Mouse (Mus musculus) MEL (cell line): ENCODE results near the gene Lurap1. TPM values are rescaled to one million over a fixed set of nuclear protein-coding genes. Genes with fewer than 3 reads are reported as not detected.

Experiments used
- DNase-seq: peaks from one replicate; pipeline ENCODE4 v3.0.0; 2011; ENCODE audit warnings: low read depth, low spot score
- H3K27ac ChIP-seq: 2 replicates; pipeline ENCODE4 v1.5.1; 2012; ENCODE audit warnings: low read depth, mild to moderate bottlenecking, control low read depth, low read length, moderate library complexity; ENCODE audit not compliant: control insufficient read depth
- H3K27me3 ChIP-seq, 2 experiments: fragments of 150-350 bp in 1 of 2; sonication (generic) in 1 of 2; 2 replicates each; pipeline ENCODE4 v1.6.1; 2012; ENCODE audit warnings: low read length in 2 of 2, mild to moderate bottlenecking in 2 of 2, improper control_type of control experiment in 1 of 2, moderate library complexity in 1 of 2; ENCODE audit not compliant: insufficient read depth in 2 of 2, control insufficient read depth in 1 of 2
- H3K36me3 ChIP-seq, 2 experiments: 2 replicates each; pipeline ENCODE4 v1.6.1; 2012 to 2014; ENCODE audit warnings: low read length in 2 of 2, improper control_type of control experiment in 1 of 2, inconsistent platforms in 1 of 2, mild to moderate bottlenecking in 1 of 2; ENCODE audit not compliant: insufficient read depth in 2 of 2, control insufficient read depth in 1 of 2
- H3K4me1 ChIP-seq, 2 experiments: fragments of 150-350 bp in 1 of 2; sonication (generic) in 1 of 2; 2 replicates each; pipeline ENCODE4 v1.6.1; 2012; ENCODE audit warnings: low read length in 2 of 2, improper control_type of control experiment in 1 of 2, mild to moderate bottlenecking in 1 of 2; ENCODE audit not compliant: insufficient read depth in 2 of 2, control insufficient read depth in 1 of 2
- H3K4me3 ChIP-seq, 2 experiments: fragments of 150-350 bp in 1 of 2; sonication (generic) in 1 of 2; 2 replicates each; pipeline ENCODE4 v1.5.1; 2012; ENCODE audit warnings: low read depth in 2 of 2, low read length in 2 of 2, mild to moderate bottlenecking in 2 of 2, moderate library complexity in 2 of 2, control low read depth in 1 of 2, improper control_type of control experiment in 1 of 2; ENCODE audit not compliant: control insufficient read depth in 1 of 2, insufficient read depth in 1 of 2
- H3K79me2 ChIP-seq: 2 replicates; pipeline ENCODE4 v1.6.1; 2012; ENCODE audit warnings: mild to moderate bottlenecking, low read length, moderate library complexity; ENCODE audit not compliant: control insufficient read depth, poor library complexity, insufficient read depth
- H3K9ac ChIP-seq: 2 replicates; pipeline ENCODE4 v1.6.1; 2012; ENCODE audit warnings: low read depth, mild to moderate bottlenecking, control low read depth, low read length, moderate library complexity; ENCODE audit not compliant: control insufficient read depth, poor library complexity, severe bottlenecking
- H3K9me3 ChIP-seq: fragments of 150-350 bp; sonication (generic); replicated peaks from 2 replicates; pipeline ENCODE4 v1.6.1; 2012; ENCODE audit warnings: mild to moderate bottlenecking, low read length, improper control_type of control experiment, moderate library complexity; ENCODE audit not compliant: insufficient read depth
- CHD1 ChIP-seq: IDR thresholded peaks from 2 replicates; pipeline ENCODE4 v1.6.1; 2012; ENCODE audit warnings: low read depth, mild to moderate bottlenecking, inconsistent platforms, low read length, improper control_type of control experiment
- CHD2 ChIP-seq: IDR thresholded peaks from 2 replicates; pipeline ENCODE4 v1.6.1; 2011; ENCODE audit warnings: low read length, improper control_type of control experiment
- ELF1 ChIP-seq: IDR thresholded peaks from 2 replicates; pipeline ENCODE4 v1.6.1; 2014; ENCODE audit warnings: low read depth, mild to moderate bottlenecking, inconsistent platforms, low read length, improper control_type of control experiment, moderate library complexity
- EP300 ChIP-seq, 2 experiments: IDR thresholded peaks; 2 replicates each; pipeline ENCODE4 v1.6.1; 2011; ENCODE audit warnings: improper control_type of control experiment in 2 of 2, low read length in 2 of 2, low read depth in 1 of 2, mild to moderate bottlenecking in 1 of 2
- GABPA ChIP-seq: IDR thresholded peaks from 2 replicates; pipeline ENCODE4 v1.6.1; 2012; ENCODE audit warnings: low read depth, mild to moderate bottlenecking, inconsistent platforms, low read length, improper control_type of control experiment, moderate library complexity
- GATA1 ChIP-seq: IDR thresholded peaks from 2 replicates; pipeline ENCODE4 v1.6.1; 2011; ENCODE audit warnings: low read depth, low read length, improper control_type of control experiment
- HCFC1 ChIP-seq: IDR thresholded peaks from 2 replicates; pipeline ENCODE4 v1.6.1; 2012; ENCODE audit warnings: low read depth, mild to moderate bottlenecking, inconsistent platforms, low read length, improper control_type of control experiment, moderate library complexity
- MAFK ChIP-seq: IDR thresholded peaks from 2 replicates; pipeline ENCODE4 v1.6.1; 2011; ENCODE audit warnings: low read depth, mild to moderate bottlenecking, low read length, improper control_type of control experiment, borderline replicate concordance
- MAX ChIP-seq: IDR thresholded peaks from 2 replicates; pipeline ENCODE4 v1.6.1; 2011; ENCODE audit warnings: low read length, improper control_type of control experiment
- MYB ChIP-seq: IDR thresholded peaks from 2 replicates; pipeline ENCODE4 v1.6.1; 2011; ENCODE audit warnings: mild to moderate bottlenecking, low read depth, low read length, improper control_type of control experiment
- NELFE ChIP-seq: IDR thresholded peaks from 2 replicates; pipeline ENCODE4 v1.6.1; 2011; ENCODE audit warnings: low read depth, low read length, improper control_type of control experiment
- POLR2AphosphoS2 ChIP-seq: IDR thresholded peaks from 2 replicates; pipeline ENCODE4 v1.6.1; 2011; ENCODE audit warnings: low read length, improper control_type of control experiment
- POLR2AphosphoS5 ChIP-seq: IDR thresholded peaks from 2 replicates; pipeline ENCODE4 v1.6.1; 2012; ENCODE audit warnings: low read depth, borderline replicate concordance, mild to moderate bottlenecking, inconsistent platforms, low read length, moderate library complexity, mixed read lengths
- RAD21 ChIP-seq: IDR thresholded peaks from 2 replicates; pipeline ENCODE4 v1.6.1; 2011; ENCODE audit warnings: mild to moderate bottlenecking, low read depth, low read length, improper control_type of control experiment
- RCOR1 ChIP-seq: IDR thresholded peaks from 2 replicates; pipeline ENCODE4 v1.6.1; 2012; ENCODE audit warnings: low read depth, mild to moderate bottlenecking, inconsistent platforms, low read length, improper control_type of control experiment
- SIN3A ChIP-seq: IDR thresholded peaks from 2 replicates; pipeline ENCODE4 v1.6.1; 2012; ENCODE audit warnings: low read length, improper control_type of control experiment, inconsistent platforms
- TBP ChIP-seq: IDR thresholded peaks from 2 replicates; pipeline ENCODE4 v1.8.0; 2011; ENCODE audit warnings: low read depth, low read length, improper control_type of control experiment
- TCF12 ChIP-seq: IDR thresholded peaks from 2 replicates; pipeline ENCODE4 v1.6.1; 2014; ENCODE audit warnings: low read depth, mild to moderate bottlenecking, inconsistent platforms, low read length, improper control_type of control experiment, moderate library complexity
- UBTF ChIP-seq: IDR thresholded peaks from 2 replicates; pipeline ENCODE4 v1.6.1; 2012; ENCODE audit warnings: low read depth, mild to moderate bottlenecking, inconsistent platforms, low read length, improper control_type of control experiment, moderate library complexity, borderline replicate concordance; ENCODE audit not compliant: insufficient read depth
- ZC3H11A ChIP-seq: IDR thresholded peaks from 2 replicates; pipeline ENCODE4 v1.6.1; 2012; ENCODE audit warnings: low read depth, mild to moderate bottlenecking, inconsistent platforms, low read length, improper control_type of control experiment
- ZKSCAN1 ChIP-seq: IDR thresholded peaks from 2 replicates; pipeline ENCODE4 v1.6.1; 2012; ENCODE audit warnings: low read depth, mild to moderate bottlenecking, inconsistent platforms, low read length, improper control_type of control experiment, moderate library complexity
- ZMIZ1 ChIP-seq: IDR thresholded peaks from 2 replicates; pipeline ENCODE4 v1.6.1; 2012; ENCODE audit warnings: low read depth, mild to moderate bottlenecking, inconsistent platforms, low read length, improper control_type of control experiment, moderate library complexity
- ZNF384 ChIP-seq: IDR thresholded peaks from 2 replicates; pipeline ENCODE4 v1.6.1; 2012; ENCODE audit warnings: low read depth, mild to moderate bottlenecking, inconsistent platforms, low read length, improper control_type of control experiment
- polyA plus RNA-seq, 2 experiments: library from polyadenylated mRNA; stranded (reverse) in 1 of 2; unstranded in 1 of 2; fragments of >175 nt in 1 of 2; fragments of >200 nt in 1 of 2; gene quantifications; 2 replicates each; pipeline versions ENCODE4 v1.2.1 to v1.2.4; 2012; ENCODE audit warnings: low replicate concordance in 2 of 2, low read depth in 1 of 2; ENCODE audit not compliant: insufficient read length in 2 of 2, insufficient read depth in 1 of 2, missing spikeins in 1 of 2
- total RNA-seq: library from RNA; depleted of rRNA; stranded (reverse); fragments of 300-350 nt; gene quantifications from 2 replicates; pipeline ENCODE4 v1.2.3, GENCODE M21; 2012

Gene Lurap1
- total and polyA plus RNA-seq, 3 experiments, result 0.85 to 1.2 TPM; not detected in 1

GRCm38 (mm10) chr4:116142269-116142668 is 8.9 kb downstream of the Lurap1 start:
- Histone ChIP-seq H3K79me2 (no peaks in the 10 kb centered on the region), H3K27ac (no peak overlapping the region), H3K4me3 (no peak overlapping the region), H3K4me1 (0 out of 4 replicates have a peak, but pooled peaks cover 0 to 3% of the 10 kb centered on the region in 2 experiments), H3K9ac (no peak overlapping the region), H3K9me3 (no peaks in the 10 kb centered on the region), H3K36me3 (no peaks in the 10 kb centered on the region), H3K27me3 (no peaks in the 10 kb centered on the region)
- no peak for TF ChIP-seq EP300 (IDR thresholded peaks at IDR 0.05; ENCODE audit: low read depth in 1 of 2, low read length in 2 of 2)
- TF ChIP-seq ZNF384, result no peak
- TF ChIP-seq GATA1, result no peak
- no peak for TF ChIP-seq TBP
- TF ChIP-seq CHD2, result no peak
- no peak for TF ChIP-seq UBTF
- DNase-seq, result no peak

GRCm38 (mm10) chr4:116141736-116142135 is 9.4 kb downstream of the Lurap1 start:
- Histone ChIP-seq H3K9me3 (no peaks in the 10 kb centered on the region), H3K4me3 (no peak overlapping the region), H3K4me1 (0 out of 4 replicates have a peak, but pooled peaks cover 0 to 3% of the 10 kb centered on the region in 2 experiments), H3K36me3 (no peaks in the 10 kb centered on the region), H3K27ac (no peak overlapping the region), H3K9ac (no peak overlapping the region), H3K27me3 (no peaks in the 10 kb centered on the region), H3K79me2 (no peaks in the 10 kb centered on the region)
- no peak for DNase-seq
- TF ChIP-seq ZNF384, result no peak
- no peak for TF ChIP-seq MAFK
- no peak for TF ChIP-seq POLR2AphosphoS5
- TF ChIP-seq NELFE, result no peak
- TF ChIP-seq ELF1, result no peak
- no peak for TF ChIP-seq GABPA
- no peak for TF ChIP-seq CHD2
- no peak for TF ChIP-seq ZKSCAN1
- no peak for TF ChIP-seq SIN3A
- TF ChIP-seq POLR2AphosphoS2, result no peak
- no peak for TF ChIP-seq CHD1
- no peak for TF ChIP-seq MAX
- TF ChIP-seq UBTF, result no peak
- TF ChIP-seq ZC3H11A, result no peak
- no peak for TF ChIP-seq RAD21
- TF ChIP-seq RCOR1, result no peak
- TF ChIP-seq HCFC1, result no peak
- TF ChIP-seq TCF12, result no peak
- TF ChIP-seq MYB, result no peak
- TF ChIP-seq ZMIZ1, result no peak
